Mouse (Mus musculus): ENCODE measurements at regions not wholly inside any gene's neighbourhood (a gene's known extent, or its start where the extent isn't known, plus 50 kb on each side); places are given as distances from the start of the nearest gene placed in this dataset.

DNA sequence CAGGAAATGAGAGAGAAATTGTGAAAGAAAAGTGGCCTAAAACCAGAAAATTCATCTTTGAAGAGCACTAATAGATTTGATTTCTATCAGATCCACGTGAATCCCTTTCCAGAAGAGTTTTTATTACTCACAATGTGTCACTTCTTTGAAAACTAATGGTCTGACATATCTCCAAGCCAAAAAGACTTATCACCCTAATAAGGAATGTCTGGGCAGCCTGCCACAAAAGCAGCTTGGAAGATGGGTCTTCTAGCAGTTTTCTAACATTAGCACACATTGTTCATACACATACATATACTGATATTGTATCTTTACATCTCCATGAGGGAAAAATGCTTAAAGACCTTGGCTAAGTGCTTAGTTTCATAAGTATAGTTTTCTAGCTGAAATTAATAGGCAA, 337.8 kb upstream of the Cd180 start:
- H3K4me3 ChIP-seq (replicated peaks; ENCODE audit: low read length) = no peak overlapping the region

DNA sequence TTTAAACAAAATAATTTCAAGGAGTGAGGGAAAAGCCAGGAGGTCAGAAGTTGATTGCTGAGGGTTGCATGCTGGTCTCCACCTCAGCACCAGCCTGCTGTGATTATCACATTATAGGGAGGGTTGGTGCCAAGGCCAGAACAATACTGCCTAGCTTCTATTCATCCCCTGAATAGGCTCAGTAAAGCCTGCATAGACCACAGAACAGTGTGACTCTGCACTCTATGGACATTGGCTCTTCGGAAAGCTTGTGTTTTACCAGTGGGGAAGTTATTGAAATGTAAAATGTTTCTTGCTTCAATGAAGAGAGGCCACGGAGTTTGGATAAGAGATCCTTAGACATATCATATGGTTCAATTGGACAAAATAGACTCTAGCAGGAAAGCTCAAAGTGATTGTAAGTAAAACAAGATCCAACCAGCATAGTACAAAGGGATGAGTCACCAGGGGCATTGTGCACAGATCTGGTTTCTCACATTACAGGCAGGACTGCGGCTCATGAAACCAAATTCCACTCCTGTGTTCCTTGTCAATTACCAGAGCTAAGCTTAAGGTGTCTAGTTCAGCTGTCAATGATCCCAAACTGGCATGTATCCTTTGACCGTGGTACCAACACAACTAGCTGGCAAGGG, 320.8 kb upstream of the Cd180 start:
- ATAC-seq (ENCODE audit: low FRiP score) = peak; percentile 62; the same call in 1 of the 2 replicates
- no peaks in the 10 kb centered on the region for H3K36me3 ChIP-seq (replicated peaks; ENCODE audit: control insufficient read depth, insufficient read depth)
- no peak for DNase-seq (ENCODE audit: low spot score)

More for the DNA sequence above, 337.8 kb upstream of the Cd180 start:
- no peak for DNase-seq (ENCODE audit: low spot score)
- 64% methylated on average over 1 of the region's 1 CpGs for WGBS
- Histone ChIP-seq H3K9ac (no peak overlapping the region), H3K36me3 (replicated peaks; ENCODE audit: control insufficient read depth, insufficient read depth) (no peaks in the 10 kb centered on the region), H3K9me3 (ENCODE audit: control insufficient read depth, low read length) (no peaks in the 10 kb centered on the region), H3K4me2 (replicated peaks) (no peak overlapping the region), H3K27ac (no peak overlapping the region), H3K4me1 (replicated peaks; ENCODE audit: control insufficient read depth, insufficient read depth, low read length) (no peaks in the 10 kb centered on the region), H3K27me3 (ENCODE audit: control insufficient read depth, insufficient read depth, low read length) (no peaks in the 10 kb centered on the region)
- ATAC-seq (ENCODE audit: low FRiP score) = no peak

DNA sequence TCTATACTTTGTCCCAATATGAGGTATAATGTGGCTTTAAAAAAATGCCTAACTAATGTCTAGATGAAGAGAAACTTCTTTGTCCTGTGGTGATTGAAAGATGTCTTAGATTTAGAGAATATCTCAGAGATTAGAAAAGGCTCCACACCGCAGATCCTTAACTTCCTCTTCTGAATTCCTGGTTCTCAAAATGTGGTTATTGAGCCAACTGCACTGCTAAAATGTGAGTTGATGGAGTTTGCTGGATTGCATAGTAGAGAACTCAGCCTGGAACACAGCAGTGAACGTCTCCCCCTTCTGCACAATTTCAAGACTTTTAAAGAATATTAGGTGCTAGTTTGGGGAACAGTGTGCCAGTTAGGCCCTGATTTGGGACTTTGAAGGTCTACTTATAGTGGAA, 312.7 kb upstream of the Cd180 start:
- DNase-seq (ENCODE audit: low spot score) (no peak), ATAC-seq (ENCODE audit: low FRiP score) (no peak)
- Histone ChIP-seq H3K9ac (no peak overlapping the region), H3K4me2 (replicated peaks) (no peak overlapping the region), H3K27me3 (ENCODE audit: control insufficient read depth, insufficient read depth, low read length) (no peaks in the 10 kb centered on the region), H3K9me3 (ENCODE audit: control insufficient read depth, low read length) (no peaks in the 10 kb centered on the region), H3K36me3 (replicated peaks; ENCODE audit: control insufficient read depth, insufficient read depth) (no peaks in the 10 kb centered on the region), H3K27ac (no peak overlapping the region), H3K4me3 (replicated peaks; ENCODE audit: low read length) (no peak overlapping the region), H3K4me1 (replicated peaks; ENCODE audit: control insufficient read depth, insufficient read depth, low read length) (no peaks in the 10 kb centered on the region)
- 91% methylated on average over 2 of the region's 2 CpGs for WGBS

More for the DNA sequence above, 320.8 kb upstream of the Cd180 start:
- Histone ChIP-seq H3K4me2 (replicated peaks) (no peak overlapping the region), H3K4me3 (replicated peaks; ENCODE audit: low read length) (no peak overlapping the region), H3K27ac (no peak overlapping the region), H3K27me3 (ENCODE audit: control insufficient read depth, insufficient read depth, low read length) (no peaks in the 10 kb centered on the region), H3K9ac (no peak overlapping the region), H3K4me1 (replicated peaks; ENCODE audit: control insufficient read depth, insufficient read depth, low read length) (no peaks in the 10 kb centered on the region), H3K9me3 (ENCODE audit: control insufficient read depth, low read length) (no peaks in the 10 kb centered on the region)
- WGBS = 13% methylated on average over 4 of the region's 4 CpGs

DNA sequence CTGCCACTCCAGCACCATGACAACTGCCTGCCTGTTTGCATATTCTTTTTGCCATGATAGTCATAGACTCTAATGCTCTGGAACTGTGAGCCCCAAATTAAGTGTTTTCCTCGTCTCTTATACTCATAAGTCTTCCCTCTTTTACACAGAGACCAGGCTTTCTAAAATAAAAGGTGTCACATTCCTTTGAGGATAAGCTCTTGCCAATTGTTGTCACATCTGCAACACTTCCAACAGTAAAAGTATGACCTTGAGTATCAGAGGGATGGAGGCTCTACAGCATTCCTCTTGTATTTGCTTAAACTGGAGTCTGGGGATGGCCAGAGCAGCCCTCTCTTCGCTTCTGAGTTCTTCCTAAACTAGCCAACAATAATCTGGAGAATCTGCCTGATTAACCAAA, 301.4 kb upstream of the Cd180 start:
- 92% methylated on average over 2 of the region's 2 CpGs for WGBS

DNA sequence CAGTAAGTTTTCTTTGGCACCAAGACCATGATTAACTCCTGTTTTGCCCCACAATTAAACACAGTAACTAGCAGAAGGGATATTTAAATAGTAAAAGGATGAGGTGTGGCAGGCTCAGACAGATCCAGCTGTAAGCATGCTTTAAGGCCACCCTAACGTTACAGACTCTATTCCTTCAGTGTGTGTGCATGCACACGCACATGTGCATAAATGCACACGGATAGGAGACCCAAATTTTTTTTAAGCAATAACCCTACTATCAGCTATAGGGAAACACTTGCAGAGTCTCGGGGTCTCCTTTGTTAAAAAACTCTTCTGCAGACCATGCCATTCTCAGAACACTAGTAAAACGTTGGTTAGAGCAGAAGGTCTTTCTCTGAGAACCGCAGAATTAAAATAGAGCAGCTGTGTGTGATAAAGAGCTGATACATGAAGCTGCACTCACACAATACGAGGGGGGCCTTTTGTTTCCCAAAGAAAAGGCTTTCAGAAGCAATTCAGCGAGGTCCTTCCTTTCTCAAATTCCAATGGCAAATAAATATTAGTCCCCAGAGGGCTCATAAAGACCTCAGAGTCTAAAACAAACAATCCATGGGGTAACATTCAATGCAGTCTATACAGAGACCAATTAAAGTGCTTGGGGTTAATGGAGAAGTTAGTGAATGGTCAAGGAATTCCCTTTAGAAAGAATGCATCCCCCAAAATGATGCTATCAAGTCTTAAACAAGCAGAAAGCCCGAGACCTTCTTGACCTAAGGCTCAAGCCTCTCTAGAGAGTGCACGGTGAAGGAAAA, 300.3 kb upstream of the Cd180 start:
- no peak for ATAC-seq (ENCODE audit: low FRiP score)

More for the DNA sequence above, 301.4 kb upstream of the Cd180 start:
- ATAC-seq (ENCODE audit: low FRiP score) (no peak), DNase-seq (ENCODE audit: low spot score) (no peak)
- no peak overlapping the region for H3K9ac ChIP-seq
- no peaks in the 10 kb centered on the region for H3K27me3 ChIP-seq (ENCODE audit: control insufficient read depth, insufficient read depth, low read length)
- H3K4me3 ChIP-seq (replicated peaks; ENCODE audit: low read length) = no peak overlapping the region
- H3K4me2 ChIP-seq (replicated peaks) = no peak overlapping the region
- no peak overlapping the region for H3K27ac ChIP-seq
- 0 out of 2 replicates have a peak, but pooled peaks cover 4% of the 10 kb centered on the region for H3K4me1 ChIP-seq (replicated peaks; ENCODE audit: control insufficient read depth, insufficient read depth, low read length)
- no peaks in the 10 kb centered on the region for H3K9me3 ChIP-seq (ENCODE audit: control insufficient read depth, low read length)
- no peaks in the 10 kb centered on the region for H3K36me3 ChIP-seq (replicated peaks; ENCODE audit: control insufficient read depth, insufficient read depth)

DNA sequence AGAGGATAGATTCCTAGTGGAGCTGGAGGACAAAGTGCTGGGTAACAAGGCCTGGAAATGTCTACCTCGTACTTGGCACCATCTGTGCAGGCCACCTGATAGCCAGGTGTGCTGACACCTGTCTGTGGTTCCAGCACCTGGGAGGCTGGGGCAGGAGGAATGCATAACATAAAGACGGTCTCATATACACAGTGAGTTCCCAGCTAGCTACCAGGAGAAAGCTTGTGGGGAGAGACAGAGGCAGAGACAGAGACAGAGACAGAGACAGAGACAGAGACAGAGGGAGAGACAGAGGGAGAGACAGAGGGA, 299.7 kb upstream of the Cd180 start:
- H3K36me3 ChIP-seq (replicated peaks; ENCODE audit: control insufficient read depth, insufficient read depth) = no peaks in the 10 kb centered on the region
- H3K9me3 ChIP-seq (ENCODE audit: control insufficient read depth, low read length) = no peaks in the 10 kb centered on the region
- no peak overlapping the region for H3K9ac ChIP-seq
- H3K4me2 ChIP-seq (replicated peaks) = no peak overlapping the region
- H3K27me3 ChIP-seq (ENCODE audit: control insufficient read depth, insufficient read depth, low read length) = no peaks in the 10 kb centered on the region
- H3K4me1 ChIP-seq (replicated peaks; ENCODE audit: control insufficient read depth, insufficient read depth, low read length) = 0 out of 2 replicates have a peak, but pooled peaks cover 4% of the 10 kb centered on the region
- no peak overlapping the region for H3K27ac ChIP-seq
- WGBS = 45% methylated on average over 2 of the region's 2 CpGs
- no peak for ATAC-seq (ENCODE audit: low FRiP score)
- no peak overlapping the region for H3K4me3 ChIP-seq (replicated peaks; ENCODE audit: low read length)
- no peak for DNase-seq (ENCODE audit: low spot score)

More for the DNA sequence above, 300.3 kb upstream of the Cd180 start:
- H3K27ac ChIP-seq = no peak overlapping the region
- H3K9me3 ChIP-seq (ENCODE audit: control insufficient read depth, low read length) = no peaks in the 10 kb centered on the region
- no peak overlapping the region for H3K4me2 ChIP-seq (replicated peaks)
- 0 out of 2 replicates have a peak, but pooled peaks cover 4% of the 10 kb centered on the region for H3K4me1 ChIP-seq (replicated peaks; ENCODE audit: control insufficient read depth, insufficient read depth, low read length)
- no peaks in the 10 kb centered on the region for H3K27me3 ChIP-seq (ENCODE audit: control insufficient read depth, insufficient read depth, low read length)
- DNase-seq (ENCODE audit: low spot score) = no peak
- 14% methylated on average over 10 of the region's 10 CpGs for WGBS
- no peaks in the 10 kb centered on the region for H3K36me3 ChIP-seq (replicated peaks; ENCODE audit: control insufficient read depth, insufficient read depth)
- no peak overlapping the region for H3K9ac ChIP-seq
- no peak overlapping the region for H3K4me3 ChIP-seq (replicated peaks; ENCODE audit: low read length)

DNA sequence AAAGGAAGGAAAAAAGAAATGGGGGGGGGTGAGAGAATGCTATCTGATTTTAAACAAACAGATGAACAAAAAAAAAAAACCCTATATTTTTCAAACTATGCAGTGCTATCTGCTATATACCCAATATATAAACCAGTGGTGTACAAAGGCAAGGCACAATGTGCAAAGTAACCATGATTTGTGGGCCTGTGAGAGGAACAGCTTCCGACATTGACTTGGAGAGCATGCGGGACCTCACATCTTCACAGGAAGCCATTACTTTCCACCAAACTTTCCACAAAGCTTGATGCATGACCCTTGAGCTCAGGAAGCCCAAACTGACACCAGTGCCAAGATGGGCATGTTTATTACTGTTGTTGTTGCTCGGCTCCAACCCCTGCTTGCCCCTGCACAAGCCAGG, 299.3 kb upstream of the Cd180 start:
- Histone ChIP-seq H3K9ac (no peak overlapping the region), H3K27me3 (ENCODE audit: control insufficient read depth, insufficient read depth, low read length) (no peaks in the 10 kb centered on the region), H3K9me3 (ENCODE audit: control insufficient read depth, low read length) (no peaks in the 10 kb centered on the region), H3K4me2 (replicated peaks) (no peak overlapping the region), H3K4me1 (replicated peaks; ENCODE audit: control insufficient read depth, insufficient read depth, low read length) (0 out of 2 replicates have a peak, but pooled peaks cover 4% of the 10 kb centered on the region), H3K4me3 (replicated peaks; ENCODE audit: low read length) (no peak overlapping the region), H3K36me3 (replicated peaks; ENCODE audit: control insufficient read depth, insufficient read depth) (no peaks in the 10 kb centered on the region), H3K27ac (no peak overlapping the region)
- ATAC-seq (ENCODE audit: low FRiP score) (no peak), DNase-seq (ENCODE audit: low spot score) (no peak)
- WGBS = 88% methylated on average over 3 of the region's 3 CpGs

DNA sequence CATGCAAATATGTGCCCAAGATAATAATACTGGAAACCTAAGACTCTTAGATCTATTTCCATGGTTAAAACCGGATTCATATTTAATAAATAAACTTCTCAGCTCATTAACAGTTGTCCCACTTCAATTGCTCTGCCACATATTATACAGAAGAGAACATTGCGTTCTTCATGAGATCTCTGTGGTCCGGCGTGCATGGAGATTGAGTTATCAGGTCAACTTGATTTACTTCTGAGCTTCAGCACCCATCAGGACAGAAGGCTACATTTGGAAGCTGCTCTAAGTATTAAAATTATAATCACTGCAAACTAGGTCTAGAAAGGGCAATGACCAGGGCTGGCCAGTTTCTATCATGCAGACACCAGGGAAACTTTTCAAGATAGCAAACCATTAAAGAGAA, 295.9 kb upstream of the Cd180 start:
- Histone ChIP-seq H3K9ac (no peak overlapping the region), H3K4me3 (replicated peaks; ENCODE audit: low read length) (no peak overlapping the region), H3K4me2 (replicated peaks) (no peak overlapping the region), H3K27me3 (ENCODE audit: control insufficient read depth, insufficient read depth, low read length) (no peaks in the 10 kb centered on the region), H3K36me3 (replicated peaks; ENCODE audit: control insufficient read depth, insufficient read depth) (no peaks in the 10 kb centered on the region), H3K27ac (no peak overlapping the region), H3K4me1 (replicated peaks; ENCODE audit: control insufficient read depth, insufficient read depth, low read length) (0 out of 2 replicates have a peak, but pooled peaks cover 4% of the 10 kb centered on the region), H3K9me3 (ENCODE audit: control insufficient read depth, low read length) (no peaks in the 10 kb centered on the region)
- ATAC-seq (ENCODE audit: low FRiP score) (no peak), DNase-seq (ENCODE audit: low spot score) (no peak)
- WGBS = 94% methylated on average over 4 of the region's 4 CpGs

DNA sequence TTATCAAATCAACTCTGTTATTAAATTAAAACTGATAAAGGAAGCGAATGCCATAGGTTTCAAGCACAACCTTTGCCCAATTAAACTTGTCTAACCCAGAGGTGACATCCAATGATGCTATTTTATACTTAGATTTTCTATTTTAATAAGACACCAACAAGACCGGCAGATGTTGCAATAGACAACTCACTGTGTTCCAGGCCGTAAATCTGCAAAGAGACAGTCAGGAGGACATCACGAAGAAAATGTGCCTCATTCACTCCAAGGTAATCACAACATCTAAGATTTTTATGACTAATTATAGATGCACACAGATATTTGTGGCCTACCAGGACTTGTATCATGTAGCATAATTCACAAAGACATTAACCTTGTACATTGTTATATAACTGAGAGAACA, 281.5 kb upstream of the Cd180 start:
- DNase-seq (ENCODE audit: low spot score) (no peak), ATAC-seq (ENCODE audit: low FRiP score) (no peak)
- no peaks in the 10 kb centered on the region for H3K27me3 ChIP-seq (ENCODE audit: control insufficient read depth, insufficient read depth, low read length)
- H3K4me1 ChIP-seq (replicated peaks; ENCODE audit: control insufficient read depth, insufficient read depth, low read length) = no peaks in the 10 kb centered on the region
- no peak overlapping the region for H3K9ac ChIP-seq
- H3K9me3 ChIP-seq (ENCODE audit: control insufficient read depth, low read length) = no peaks in the 10 kb centered on the region
- no peak overlapping the region for H3K4me2 ChIP-seq (replicated peaks)
- no peak overlapping the region for H3K4me3 ChIP-seq (replicated peaks; ENCODE audit: low read length)
- WGBS = 85% methylated on average over 4 of the region's 4 CpGs
- H3K36me3 ChIP-seq (replicated peaks; ENCODE audit: control insufficient read depth, insufficient read depth) = no peaks in the 10 kb centered on the region
- no peak overlapping the region for H3K27ac ChIP-seq

All from hindbrain, embryonic 14.5 days (tissue).